Mouse (Mus musculus) olfactory bulb, adult 2 months (tissue): ENCODE results near the gene Inhbe. TPM values are rescaled to one million over a fixed set of nuclear protein-coding genes. Genes with fewer than 3 reads are reported as not detected.

Experiments
- H3K27ac ChIP-seq: fragments of 200-500 bp; 2 replicates; pipeline ENCODE4 v1.5.1; 2012; ENCODE audit warnings: low read depth, low read length; ENCODE audit not compliant: insufficient read depth
- H3K4me1 ChIP-seq: fragments of 200-500 bp; 2 replicates; pipeline ENCODE4 v1.6.1; 2012; ENCODE audit warnings: low read length; ENCODE audit not compliant: control insufficient read depth, insufficient read depth
- H3K4me3 ChIP-seq: fragments of 200-500 bp; 2 replicates; pipeline ENCODE4 v1.5.1; 2012; ENCODE audit warnings: mild to moderate bottlenecking, low read depth, low read length, moderate library complexity; ENCODE audit not compliant: insufficient read depth
- CTCF ChIP-seq: fragments of 200-500 bp; IDR thresholded peaks from 2 replicates; pipeline ENCODE4 v1.5.1; 2012; ENCODE audit warnings: low read depth, mild to moderate bottlenecking, low read length, moderate library complexity; ENCODE audit not compliant: insufficient read depth
- POLR2A ChIP-seq: fragments of 200-500 bp; IDR thresholded peaks from 2 replicates; pipeline ENCODE4 v1.6.1; 2012; ENCODE audit warnings: mild to moderate bottlenecking, low read depth, low read length, moderate library complexity; ENCODE audit not compliant: insufficient read depth
- WGBS: fragments of 180-500 bp; shearing (Covaris S2); methylation state at CpG from one replicate; pipeline ENCODE4 v1.1.7; 2018; 5-methylcytosine and 5-hydroxymethylcytosine counted together
- polyA plus RNA-seq: library from polyadenylated mRNA; stranded (reverse); fragments of >200 nt; gene quantifications from 2 replicates; pipeline ENCODE4 v1.2.4, GENCODE M21; 2012; ENCODE audit warnings: low replicate concordance; ENCODE audit not compliant: missing spikeins, insufficient read depth, insufficient read length

Gene Inhbe
- polyA plus RNA-seq, 1 experiment: not detected

GRCm38 (mm10) chr10:127350594-127351284, 3.5 kb downstream of the Inhbe start:
- H3K4me1 ChIP-seq: peaks cover 37% of the 10 kb centered on the region
- TF ChIP-seq CTCF (peak; percentile 61; the same call in 1 of the 2 replicates), POLR2A (no peak)
- 14% methylated on average over 24 of the region's 24 CpGs for WGBS
- H3K27ac ChIP-seq: no peak overlapping the region; the same call in 1 of the 2 replicates
- peak overlapping the region; percentile 36 for H3K4me3 ChIP-seq

GRCm38 (mm10) chr10:127349810-127350209, 4.4 kb downstream of the Inhbe start:
- TF ChIP-seq CTCF (no peak), POLR2A (no peak)
- H3K4me3 ChIP-seq: no peak overlapping the region
- no peak overlapping the region for H3K27ac ChIP-seq
- 82% methylated on average over 8 of the region's 8 CpGs for WGBS
- H3K4me1 ChIP-seq: peaks cover 28% of the 10 kb centered on the region

- no peak overlapping the region for H3K4me3 ChIP-seq
- no peak overlapping the region for H3K27ac ChIP-seq
- H3K4me1 ChIP-seq: peaks cover 23% of the 10 kb centered on the region
- TF ChIP-seq CTCF (no peak), POLR2A (no peak)
- WGBS: 68% methylated on average over 4 of the region's 4 CpGs
Measured at GRCm38 (mm10) chr10:127348957-127349356, 5.3 kb downstream of the Inhbe start.

- Histone ChIP-seq H3K27ac (no peak overlapping the region), H3K4me1 (peaks cover 16% of the 10 kb centered on the region), H3K4me3 (no peak overlapping the region)
- no peak for TF ChIP-seq CTCF
- no peak for TF ChIP-seq POLR2A
- WGBS: 91% methylated on average over 3 of the region's 3 CpGs
Measured at GRCm38 (mm10) chr10:127346173-127346572, 8.0 kb downstream of the Inhbe start.

GRCm38 (mm10) chr10:127343029-127343428, 11.2 kb downstream of the Inhbe start:
- H3K4me1 ChIP-seq: peaks cover 17% of the 10 kb centered on the region
- WGBS: 78% methylated on average over 3 of the region's 3 CpGs
- no peak overlapping the region for H3K27ac ChIP-seq
- no peak overlapping the region for H3K4me3 ChIP-seq
- TF ChIP-seq POLR2A (no peak), CTCF (no peak)

- under 1% methylated on average over 29 of the region's 29 CpGs for WGBS
Measured at GRCm38 (mm10) chr10:127341891-127342639, 12.1 kb downstream of the Inhbe start, which contains the start of gene Gli1. Gene Gli1, minus strand, starts transcription at chr10:127341974.

GRCm38 (mm10) chr10:127341360-127341690, 12.9 kb downstream of the Inhbe start:
- 1% methylated on average over 11 of the region's 11 CpGs for WGBS
- TF ChIP-seq CTCF: no peak
- no peak for TF ChIP-seq POLR2A
- H3K4me3 ChIP-seq: no peak overlapping the region
- H3K4me1 ChIP-seq: peaks cover 17% of the 10 kb centered on the region
- H3K27ac ChIP-seq: no peak overlapping the region

More at GRCm38 (mm10) chr10:127341891-127342639, 12.1 kb downstream of the Inhbe start, which contains the start of gene Gli1:
- peak within 1 kb of the TSS; percentile 18 for H3K4me3 ChIP-seq
- H3K4me1 ChIP-seq: peaks cover 17% of the 10 kb centered on the region
- H3K27ac ChIP-seq: no peak within 1 kb of the TSS
- TF ChIP-seq CTCF (peak; percentile 56; the same call in 1 of the 2 replicates), POLR2A (no peak)

GRCm38 (mm10) chr10:127340577-127341359, 13.4 kb downstream of the Inhbe start:
- H3K4me3 ChIP-seq: no peak overlapping the region
- 8% methylated on average over 27 of the region's 27 CpGs for WGBS
- H3K4me1 ChIP-seq: peaks cover 17% of the 10 kb centered on the region
- H3K27ac ChIP-seq: no peak overlapping the region
- no peak for TF ChIP-seq POLR2A
- no peak for TF ChIP-seq CTCF

GRCm38 (mm10) chr10:127339683-127340576, 14.3 kb downstream of the Inhbe start:
- Histone ChIP-seq H3K4me1 (peaks cover 17% of the 10 kb centered on the region), H3K27ac (no peak overlapping the region), H3K4me3 (peak overlapping the region; percentile 37)
- TF ChIP-seq CTCF: no peak
- no peak for TF ChIP-seq POLR2A
- WGBS: 1% methylated on average over 42 of the region's 42 CpGs
